Mouse (Mus musculus) frontal cortex, postnatal 10 days (tissue): ENCODE measurements around the gene Cep97.
"Not testable (repeated sequence)": the region's sequence is repeated elsewhere in the genome, so short reads cannot be mapped to it uniquely, and the experiment has no call there.

Experiments
- DNase-seq, 2 experiments: peaks; one replicate each; pipeline ENCODE4 v3.0.0; 2022; ENCODE audit warnings: low spot score in 2 of 2, mixed read lengths in 1 of 2

Gene Cep97

GRCm38 (mm10) chr16:55934453-55935037 is at the start of gene Cep97:
TSS of gene Cep97 (minus strand) at chr16:55934855.
- DNase-seq, result peak; percentile 88 to 89

GRCm38 (mm10) chr16:55974903-55975285 is 40.2 kb upstream of the Cep97 start:
- no peak for DNase-seq

GRCm38 (mm10) chr16:55974256-55974902 is 39.7 kb upstream of the Cep97 start:
- DNase-seq, result peak; percentile 78 to 86

- peak; percentile 98 to 100 for DNase-seq
Observed at GRCm38 (mm10) chr16:55973431-55974255, 39.0 kb upstream of the Cep97 start, which contains the start of gene Zbtb11. TSS of gene Zbtb11 (plus strand) at chr16:55973883.

- no peak for DNase-seq
Observed at GRCm38 (mm10) chr16:55972626-55973201, 38.1 kb upstream of the Cep97 start.

- no peak for DNase-seq
Observed at GRCm38 (mm10) chr16:55971735-55972615, 37.3 kb upstream of the Cep97 start.

GRCm38 (mm10) chr16:55970416-55970815 is 35.8 kb upstream of the Cep97 start:
- DNase-seq, result no peak

- DNase-seq, result no peak
Observed at GRCm38 (mm10) chr16:55969147-55969546, 34.5 kb upstream of the Cep97 start.

- DNase-seq, result no peak
Observed at GRCm38 (mm10) chr16:55967221-55967620, 32.6 kb upstream of the Cep97 start.

GRCm38 (mm10) chr16:55966212-55966871 is 31.7 kb upstream of the Cep97 start, which contains the start of gene Rpl24:
TSS of gene Rpl24 (plus strand) at chr16:55966275.
- DNase-seq, result peak; percentile 93 to 94

GRCm38 (mm10) chr16:55964126-55964949 is 29.7 kb upstream of the Cep97 start:
- no peak for DNase-seq

GRCm38 (mm10) chr16:55963068-55963467 is 28.4 kb upstream of the Cep97 start:
- not testable (repeated sequence) for DNase-seq

- not testable (repeated sequence) for DNase-seq
Observed at GRCm38 (mm10) chr16:55954196-55954595, 19.5 kb upstream of the Cep97 start.

- DNase-seq, result no peak
Observed at GRCm38 (mm10) chr16:55952771-55953170, 18.1 kb upstream of the Cep97 start.

- DNase-seq, result no peak
Observed at GRCm38 (mm10) chr16:55951679-55952327, 17.1 kb upstream of the Cep97 start.

- DNase-seq, result no peak
Observed at GRCm38 (mm10) chr16:55950946-55951678, 16.5 kb upstream of the Cep97 start.

- no peak for DNase-seq
Observed at GRCm38 (mm10) chr16:55950462-55950861, 15.8 kb upstream of the Cep97 start.

GRCm38 (mm10) chr16:55948963-55949362 is 14.3 kb upstream of the Cep97 start:
- no peak for DNase-seq
